Mouse (Mus musculus): ENCODE measurements around the gene Tenm4.

- TF ChIP-seq ZNF384 (IDR thresholded peaks at IDR 0.05; ENCODE audit: low read depth, low read length) (no peak), MAFK (IDR thresholded peaks at IDR 0.05; ENCODE audit: insufficient read depth, low read depth, low read length) (no peak), ZC3H11A (IDR thresholded peaks at IDR 0.05; ENCODE audit: borderline replicate concordance, low read depth, low read length) (no peak), CHD2 (IDR thresholded peaks at IDR 0.05; ENCODE audit: low read depth, low read length) (no peak), HCFC1 (IDR thresholded peaks at IDR 0.05; ENCODE audit: borderline replicate concordance, insufficient read depth, low read length) (no peak)
Observed at GRCm38 (mm10) chr7:96907971-96908680, 737.1 kb downstream of the Tenm4 start.
